Mouse (Mus musculus) lung, postnatal 0 days (tissue): ENCODE measurements around the gene Mpc2. TPM values are rescaled to one million over a fixed set of nuclear protein-coding genes. Genes with fewer than 3 reads are reported as not detected.

Source experiments
- ATAC-seq: fragments of 200-750 bp; cut with Nextera tagmentation; 2 replicates; pipeline ENCODE4 v1.8.0; 2017; ENCODE audit warnings: moderate library complexity
- DNase-seq: peaks from one replicate; pipeline ENCODE4 v3.0.0-alpha.2; 2016; ENCODE audit warnings: low spot score
- H3K27ac ChIP-seq: fragments of 300-500 bp; sonication (generic); 2 replicates; pipeline ENCODE4 v1.5.1; 2014; ENCODE audit warnings: antibody characterized with exemption, mild to moderate bottlenecking, low read length, mixed read lengths
- H3K27me3 ChIP-seq: fragments of 300-500 bp; sonication (generic); replicated peaks from 2 replicates; pipeline ENCODE4 v1.6.1; 2014; ENCODE audit warnings: low read length, mixed read lengths; ENCODE audit not compliant: insufficient read depth
- H3K36me3 ChIP-seq: fragments of 300-500 bp; sonication (generic); 2 replicates; pipeline ENCODE4 v1.6.1; 2014; ENCODE audit warnings: low read length, mixed read lengths; ENCODE audit not compliant: insufficient read depth
- H3K4me1 ChIP-seq: fragments of 300-500 bp; sonication (generic); 2 replicates; pipeline ENCODE4 v1.6.1; 2014; ENCODE audit warnings: antibody characterized with exemption, low read depth, low read length, mixed read lengths; ENCODE audit not compliant: insufficient read depth
- H3K4me2 ChIP-seq: fragments of 300-500 bp; sonication (generic); replicated peaks from 2 replicates; pipeline ENCODE4 v1.6.1; 2014; ENCODE audit warnings: low read depth, mild to moderate bottlenecking, low read length, moderate library complexity, mixed read lengths
- H3K4me3 ChIP-seq: fragments of 300-500 bp; sonication (generic); 2 replicates; pipeline ENCODE4 v1.5.1; 2014; ENCODE audit warnings: low read depth, low read length
- H3K9ac ChIP-seq: fragments of 300-500 bp; sonication (generic); replicated peaks from 2 replicates; pipeline ENCODE4 v1.6.1; 2014; ENCODE audit warnings: low read depth, mild to moderate bottlenecking
- H3K9me3 ChIP-seq: fragments of 300-500 bp; sonication (generic); 2 replicates; pipeline ENCODE4 v1.6.1; 2016; ENCODE audit warnings: low read length, mixed read lengths
- CTCF ChIP-seq: IDR thresholded peaks from 2 replicates; pipeline ENCODE4 v1.5.1; 2016; ENCODE audit warnings: antibody characterized with exemption, mild to moderate bottlenecking
- EP300 ChIP-seq: IDR thresholded peaks from 2 replicates; pipeline ENCODE4 v1.6.1; 2016; ENCODE audit warnings: antibody characterized with exemption, mild to moderate bottlenecking, control low read depth
- WGBS: fragments of 180-500 bp; shearing (Covaris S2); extraction: QIAGEN DNeasy Blood & Tissue Kit; methylation state at CpG from one replicate; pipeline ENCODE4 v1.1.7; 2014; 5-methylcytosine and 5-hydroxymethylcytosine counted together
- polyA plus RNA-seq: library from polyadenylated mRNA; unstranded; fragments of >200 nt; fragmentation: Nextera tagmentation; extraction: Ambion mirVana; gene quantifications from 2 replicates; pipeline ENCODE4 v1.2.1, GENCODE M21; 2015

Mpc2 gene
- polyA plus RNA-seq, 1 experiment from 2014 or later, result 225 TPM

DNA sequence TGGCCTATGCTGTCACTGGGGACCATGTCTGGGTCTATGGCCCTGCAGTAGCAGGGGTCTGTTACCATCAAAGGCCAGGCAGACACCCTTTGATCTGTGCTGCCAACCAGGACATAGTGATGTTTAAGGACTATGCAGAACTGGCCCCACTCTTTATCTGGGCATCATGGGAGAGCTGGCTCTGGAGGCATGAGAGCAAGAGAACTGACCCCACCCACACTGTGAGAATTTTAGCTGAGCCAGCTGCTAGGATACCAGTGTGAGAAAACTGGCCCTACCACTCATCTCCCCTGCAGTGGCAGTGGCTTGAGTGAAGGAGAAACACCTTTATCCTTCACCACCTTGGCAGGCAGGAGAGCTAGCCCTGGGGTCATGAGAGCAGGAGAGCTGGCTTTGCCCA is 19.2 kb upstream of the Mpc2 start:
- Histone ChIP-seq H3K4me2 (no peak overlapping the region), H3K9me3 (no peaks in the 10 kb centered on the region), H3K9ac (no peak overlapping the region), H3K4me1 (no peaks in the 10 kb centered on the region), H3K27ac (no peak overlapping the region), H3K4me3 (no peak overlapping the region), H3K27me3 (no peaks in the 10 kb centered on the region), H3K36me3 (no peaks in the 10 kb centered on the region)
- DNase-seq (no peak), ATAC-seq (no peak; the same call in 1 of the 2 replicates)
- TF ChIP-seq CTCF (no peak), EP300 (no peak)

DNA sequence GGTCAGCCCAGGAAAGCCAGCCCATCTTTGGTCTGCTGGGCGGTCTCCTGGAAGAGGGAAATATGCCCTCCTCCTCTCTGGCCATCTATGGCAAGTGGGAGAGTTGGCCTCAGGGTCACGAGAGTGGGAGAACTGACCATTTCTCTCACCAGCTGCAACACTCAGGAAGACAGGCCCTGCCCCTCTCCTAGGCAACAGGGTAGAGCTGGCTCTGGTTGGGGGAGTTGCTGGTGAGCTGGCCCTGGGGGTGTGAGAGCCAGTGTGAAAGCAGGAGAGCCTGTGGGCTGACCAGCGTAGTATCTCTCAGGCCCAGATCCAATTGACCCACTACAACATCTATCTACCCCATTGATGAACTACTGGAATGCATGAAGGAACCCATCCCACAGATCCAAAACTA is 18.7 kb upstream of the Mpc2 start:
- Histone ChIP-seq H3K27me3 (no peaks in the 10 kb centered on the region), H3K27ac (no peak overlapping the region), H3K4me1 (no peaks in the 10 kb centered on the region), H3K4me3 (no peak overlapping the region), H3K9me3 (no peaks in the 10 kb centered on the region), H3K9ac (no peak overlapping the region), H3K4me2 (no peak overlapping the region), H3K36me3 (no peaks in the 10 kb centered on the region)
- TF ChIP-seq EP300 (no peak), CTCF (no peak)
- WGBS, result 76% methylated on average over 3 of the region's 3 CpGs
- ATAC-seq (no peak), DNase-seq (no peak)

DNA sequence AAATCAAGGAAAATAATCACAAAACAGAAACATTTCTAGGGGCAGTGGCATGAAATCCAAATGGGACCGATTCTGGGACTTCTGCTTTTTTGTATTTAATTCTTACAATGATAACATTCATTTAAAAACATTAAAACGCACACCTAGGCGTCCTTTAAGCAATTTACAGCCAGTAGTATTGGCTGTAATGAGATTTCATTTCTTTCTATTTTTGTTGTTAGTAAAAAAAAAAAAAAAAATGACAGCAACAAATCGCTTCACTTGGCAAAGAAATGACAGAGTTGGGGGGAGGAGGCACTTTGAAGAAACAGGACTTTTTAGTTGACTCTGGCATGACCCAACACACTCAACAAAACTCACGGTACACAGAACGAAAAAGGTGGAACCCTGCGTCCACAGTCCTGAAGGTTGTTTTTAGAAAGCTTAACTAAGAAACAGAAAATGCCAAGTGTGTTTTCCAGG is 1.4 kb upstream of the Mpc2 start:
- peak overlapping the region; percentile 86 for H3K9ac ChIP-seq
- peak overlapping the region; percentile 97 for H3K27ac ChIP-seq
- WGBS, result 16% methylated on average over 7 of the region's 7 CpGs
- TF ChIP-seq CTCF (no peak), EP300 (peak; percentile 18; the same call in 1 of the 2 replicates)
- H3K9me3 ChIP-seq, result no peaks in the 10 kb centered on the region
- no peaks in the 10 kb centered on the region; the same call in 1 of the 2 replicates for H3K4me1 ChIP-seq
- peak overlapping the region; percentile 96 for H3K4me3 ChIP-seq
- ATAC-seq (no peak), DNase-seq (no peak)
- H3K36me3 ChIP-seq, result no peaks in the 10 kb centered on the region
- no peaks in the 10 kb centered on the region for H3K27me3 ChIP-seq
- H3K4me2 ChIP-seq, result peak overlapping the region; percentile 86

DNA sequence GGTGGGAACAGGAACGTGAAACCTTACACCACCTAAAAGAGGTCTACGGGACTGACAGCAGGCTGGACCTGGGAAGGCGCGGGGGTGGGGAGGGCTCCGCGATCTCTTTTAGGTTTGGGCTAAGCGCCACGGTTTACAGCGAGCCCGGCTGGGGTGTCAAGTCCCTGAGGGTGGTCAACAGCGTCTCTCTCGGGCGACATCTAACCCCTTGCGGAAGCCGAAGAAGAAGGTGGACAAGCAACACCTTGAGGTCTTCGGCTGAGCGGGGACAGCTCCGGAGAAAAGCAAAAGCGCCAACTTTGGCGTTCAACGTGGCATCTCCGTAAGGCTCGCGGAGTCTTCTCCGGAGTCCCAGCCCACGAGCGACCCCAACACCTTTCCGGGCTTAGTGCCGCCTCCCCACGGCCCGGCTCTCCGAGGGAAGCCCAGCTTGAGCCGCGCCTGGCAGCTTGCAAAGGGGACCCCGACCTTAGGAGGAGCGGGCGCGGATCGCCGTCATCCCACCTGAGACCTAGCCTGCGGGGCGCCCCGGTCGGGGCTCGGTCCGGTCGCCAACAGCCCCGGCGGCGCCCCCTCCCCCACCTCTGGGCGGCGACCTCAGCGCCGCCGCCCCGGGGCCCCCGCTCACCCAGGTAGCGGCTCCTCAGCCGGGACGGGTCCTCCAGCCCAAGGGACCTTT is 795 bp upstream of the Mpc2 start:
- Histone ChIP-seq H3K27me3 (no peaks in the 10 kb centered on the region), H3K9me3 (no peaks in the 10 kb centered on the region), H3K9ac (peak overlapping the region; percentile 86), H3K4me2 (peak overlapping the region; percentile 86), H3K4me3 (peak overlapping the region; percentile 96), H3K36me3 (no peaks in the 10 kb centered on the region), H3K4me1 (peaks cover under 1% of the 10 kb centered on the region; the same call in 1 of the 2 replicates), H3K27ac (peak overlapping the region; percentile 97)
- DNase-seq (peak; percentile 73), ATAC-seq (peak; percentile 0; the same call in 1 of the 2 replicates)
- WGBS, result under 1% methylated on average over 59 of the region's 60 CpGs
- TF ChIP-seq EP300 (no peak), CTCF (no peak)

DNA sequence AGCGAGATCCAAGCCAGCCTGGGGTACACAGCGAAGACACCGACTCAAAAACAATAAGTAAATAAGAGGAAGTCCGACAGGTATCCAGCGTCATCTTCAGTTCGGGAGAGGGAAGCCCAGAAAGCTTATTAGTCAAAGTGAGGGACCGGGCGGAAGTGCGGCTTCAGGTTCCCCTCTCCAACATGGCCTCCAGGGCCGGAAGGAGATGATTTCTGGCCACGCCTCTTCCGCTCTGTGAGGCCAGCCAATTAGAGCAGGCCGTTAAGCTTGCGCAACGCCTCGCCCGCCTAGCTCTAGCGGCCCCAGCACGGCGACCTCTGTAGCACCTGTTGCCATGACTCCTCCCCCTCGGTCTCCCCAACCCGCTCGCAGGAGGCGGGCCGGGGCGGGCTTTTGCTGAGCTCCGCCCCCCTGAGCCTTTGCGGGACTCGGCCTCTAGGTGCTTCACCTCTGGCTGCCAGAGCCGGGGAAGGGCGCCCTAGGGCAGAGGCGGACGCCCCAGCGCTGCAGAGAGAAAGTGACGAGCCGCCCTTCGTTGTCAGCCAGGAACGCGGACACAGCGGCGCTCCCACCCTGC is 452 bp downstream of the Mpc2 start:
- Histone ChIP-seq H3K27me3 (no peaks in the 10 kb centered on the region), H3K9me3 (no peaks in the 10 kb centered on the region), H3K9ac (peak overlapping the region; percentile 86), H3K36me3 (no peaks in the 10 kb centered on the region), H3K4me2 (peak overlapping the region; percentile 86), H3K4me3 (peak overlapping the region; percentile 96), H3K4me1 (peaks cover 4% of the 10 kb centered on the region; the same call in 1 of the 2 replicates), H3K27ac (peak overlapping the region; percentile 97)
- ATAC-seq, result peak; percentile 94
- under 1% methylated on average over 41 of the region's 41 CpGs for WGBS
- peak; percentile 56 for TF ChIP-seq EP300
- TF ChIP-seq CTCF, result peak; percentile 72
- DNase-seq, result peak; percentile 100

DNA sequence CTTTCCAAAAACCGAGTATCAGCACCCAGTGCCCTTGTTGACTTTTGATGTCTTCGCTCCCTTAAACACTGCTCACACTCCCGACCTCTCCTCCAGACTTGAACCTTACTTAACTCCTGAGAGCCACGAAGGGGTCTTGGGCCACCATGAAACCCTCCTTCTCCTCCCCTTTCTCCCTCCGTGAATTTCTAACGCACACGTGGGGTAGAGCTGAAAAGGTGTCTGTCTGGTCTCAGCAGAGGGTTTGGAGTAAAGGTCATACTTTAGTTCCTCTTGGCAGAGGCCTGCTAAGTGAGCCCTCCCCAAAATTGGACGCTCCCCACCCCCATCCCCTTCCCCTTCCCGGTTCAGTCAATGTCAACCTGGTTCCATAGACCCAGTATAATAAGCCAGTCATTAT is 1.2 kb downstream of the Mpc2 start:
- ATAC-seq (no peak), DNase-seq (peak; percentile 36)
- no peaks in the 10 kb centered on the region for H3K9me3 ChIP-seq
- H3K4me3 ChIP-seq, result peak overlapping the region; percentile 96
- peak overlapping the region; percentile 92 for H3K27ac ChIP-seq
- peak overlapping the region; percentile 84 for H3K9ac ChIP-seq
- WGBS, result under 1% methylated on average over 9 of the region's 9 CpGs
- H3K4me2 ChIP-seq, result peak overlapping the region; percentile 76
- no peak for TF ChIP-seq EP300
- TF ChIP-seq CTCF, result no peak
- peaks cover 4% of the 10 kb centered on the region; the same call in 1 of the 2 replicates for H3K4me1 ChIP-seq
- H3K36me3 ChIP-seq, result no peaks in the 10 kb centered on the region
- H3K27me3 ChIP-seq, result no peaks in the 10 kb centered on the region
